Mouse (Mus musculus) gastrocnemius, adult 2 months (tissue): Measurements from ENCODE around the gene Fam219b. TPM values are rescaled to one million over a fixed set of nuclear protein-coding genes. Genes with fewer than 3 reads are reported as not detected.

Experiments
- DNase-seq: peaks from one replicate; pipeline ENCODE4 v3.0.0; 2022
- H3K27ac ChIP-seq: fragments of 200-600 bp; 2 replicates; pipeline ENCODE4 v1.8.1; 2022; ENCODE audit warnings: mild to moderate bottlenecking
- H3K4me3 ChIP-seq: fragments of 200-600 bp; 2 replicates; pipeline ENCODE4 v1.8.1; 2022; ENCODE audit warnings: mild to moderate bottlenecking, moderate library complexity
- CTCF ChIP-seq: fragments of 200-600 bp; IDR thresholded peaks from 2 replicates; pipeline ENCODE4 v1.8.1; 2022; ENCODE audit warnings: antibody characterized with exemption, mild to moderate bottlenecking, moderate library complexity
- intact Hi-C: fragments of 180-260 bp; cut with DNase I; formaldehyde crosslinking; loops from one replicate; pipeline ENCODE4 v1.15.1; 2025
- total RNA-seq, 2 experiments: library from RNA; stranded (reverse); gene quantifications; 2 replicates each; pipeline ENCODE4 v1.2.3; 2021

Fam219b gene
- total RNA-seq, 2 experiments from 2014 or later, result 5.9 TPM

DNA sequence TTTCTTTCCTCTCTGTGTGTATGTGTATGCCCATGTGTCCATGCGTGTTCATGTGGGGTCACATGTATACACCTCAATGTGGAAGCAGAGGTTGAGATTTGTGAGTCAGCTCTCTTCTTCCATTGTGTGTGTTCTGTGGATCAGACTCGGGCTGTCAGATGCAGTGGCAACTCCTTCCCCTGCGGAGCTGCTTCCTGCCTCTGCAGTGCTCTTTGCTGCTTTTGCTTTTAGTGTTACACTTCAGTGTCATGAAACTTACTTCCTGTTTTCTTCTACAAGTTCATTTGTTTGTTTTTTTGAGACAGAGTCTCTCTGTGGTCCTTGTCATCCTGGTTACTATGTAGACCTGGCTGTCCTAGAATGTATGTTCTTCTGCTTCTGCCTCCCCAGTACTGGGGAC lies 47.7 kb downstream of the Fam219b start:
- Histone ChIP-seq H3K4me3 (no peak overlapping the region), H3K27ac (no peak overlapping the region)
- DNase-seq, result no peak
- intact Hi-C loops, result no loop called here
- no peak for TF ChIP-seq CTCF

DNA sequence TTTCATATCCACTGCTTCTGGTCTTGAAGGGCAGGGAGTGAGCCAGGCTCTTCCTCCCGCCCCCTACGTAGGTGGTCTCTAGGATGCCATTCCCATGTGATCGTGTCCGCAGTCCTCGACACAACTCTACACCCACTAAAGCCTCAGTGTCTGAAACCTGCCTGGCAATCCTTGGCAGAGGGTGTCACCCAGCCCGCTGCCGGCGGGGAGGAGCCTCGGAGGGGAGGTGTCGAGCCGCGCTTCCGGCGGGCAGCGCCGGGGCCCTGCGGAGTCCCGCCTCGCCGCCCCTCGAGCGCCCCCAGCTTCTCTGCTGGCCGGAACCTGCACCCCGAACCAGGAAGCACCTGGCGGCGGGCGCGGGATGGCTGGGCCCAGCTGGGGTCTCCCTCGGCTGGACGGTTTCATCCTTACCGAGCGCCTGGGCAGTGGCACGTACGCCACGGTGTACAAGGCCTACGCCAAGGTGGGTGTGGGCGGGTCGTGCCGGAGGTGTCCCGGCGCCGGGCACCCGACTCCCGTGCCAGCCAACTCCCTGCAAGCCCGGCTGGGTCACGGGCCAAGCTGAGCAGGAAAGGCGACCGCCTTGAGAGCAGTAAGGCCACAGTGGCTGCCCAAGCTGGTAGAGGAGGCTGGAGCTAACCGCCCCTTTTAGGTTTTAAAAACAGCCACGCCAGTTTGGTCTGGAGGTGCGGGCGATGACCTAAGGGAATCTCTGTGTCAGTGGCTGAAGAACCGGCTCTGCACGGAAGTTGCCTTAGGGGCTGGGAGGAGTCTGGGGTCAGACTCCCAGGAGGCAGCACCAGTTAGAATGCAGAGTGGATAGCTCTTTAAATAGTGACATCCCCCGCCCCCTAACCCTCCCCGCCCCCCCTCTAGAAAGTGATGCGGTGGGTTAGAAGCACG lies 52.1 kb downstream of the Fam219b start, which contains the start of gene Ulk3:
TSS of gene Ulk3 (plus strand) at position 229 of the 903 bp plus-strand sequence.
- peak; percentile 90 for DNase-seq
- intact Hi-C loops, result loop anchor here (2.0 kb wide), 1 partner anchor 43 kb away; no protein-coding TSS in a partner anchor
- H3K4me3 ChIP-seq, result peak within 1 kb of the TSS; percentile 81
- TF ChIP-seq CTCF, result peak; percentile 51
- H3K27ac ChIP-seq, result peak within 1 kb of the TSS; percentile 90

DNA sequence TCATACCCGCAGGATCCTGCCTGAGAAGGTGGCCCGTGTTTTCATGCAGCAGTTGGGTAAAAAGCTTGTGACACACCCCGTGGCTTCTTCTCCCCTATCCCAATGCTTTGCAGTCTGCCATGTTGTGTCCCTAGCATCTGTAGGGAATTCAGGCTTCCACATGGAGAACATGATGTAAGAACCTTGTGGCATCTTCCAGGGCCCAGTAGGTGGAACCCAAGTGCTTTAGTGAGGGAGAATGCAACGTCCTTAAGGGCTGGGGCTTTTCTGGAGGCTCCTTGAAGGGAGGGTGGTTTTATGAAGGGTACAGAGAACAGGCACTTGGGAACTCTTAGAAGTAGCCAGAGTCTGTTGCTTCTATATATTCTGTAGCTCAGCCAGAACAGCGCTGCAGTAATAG lies 53.4 kb downstream of the Fam219b start:
- intact Hi-C loops, result no loop called here
- 0 out of 2 replicates have a peak, but pooled peaks have one; percentile 5 for TF ChIP-seq CTCF
- no peak for DNase-seq
- Histone ChIP-seq H3K27ac (no peak overlapping the region), H3K4me3 (no peak overlapping the region)

Other genes with a start within 250 kb of the Fam219b start
- 1 to 10 TPM; 7.8 to 8.1 TPM for gene Ppcdc, start 97.4 kb upstream of the Fam219b start, total RNA-seq
- gene Scamp5, start 69.5 kb upstream of the Fam219b start, total RNA-seq, result under 1 TPM; 0.82 to 0.95 TPM
- gene Rpp25, start 33.5 kb upstream of the Fam219b start, total RNA-seq, result not detected
- 1,000 to 10,000 TPM; 1,176 to 1,655 TPM for gene Cox5a, start 16.3 kb upstream of the Fam219b start, total RNA-seq
- 10 to 100 TPM; 67.6 to 97.7 TPM for gene Mpi, start 15.2 kb downstream of the Fam219b start, total RNA-seq
- gene Scamp2, start 23.4 kb downstream of the Fam219b start, total RNA-seq, result 10 to 100 TPM; 39.6 to 46.4 TPM
- gene Ulk3, start 51.9 kb downstream of the Fam219b start, total RNA-seq, result 1 to 10 TPM; 4.4 to 6.6 TPM
- gene Cplx3, start 68.8 kb downstream of the Fam219b start, total RNA-seq, result not detected
- not detected for gene Lman1l, start 83.2 kb downstream of the Fam219b start, total RNA-seq
- 10 to 100 TPM in 1 of 2 experiments, 1 to 10 TPM in 1; 7.1 to 14.0 TPM for gene Csk, start 116.1 kb downstream of the Fam219b start, total RNA-seq
- gene Cyp1a2, start 146.2 kb downstream of the Fam219b start, total RNA-seq, result not detected
- under 1 TPM; 0.36 to 0.53 TPM for gene Cyp1a1, start 150.4 kb downstream of the Fam219b start, total RNA-seq
- 1 to 10 TPM; 5.9 to 6.6 TPM for gene Edc3, start 171.0 kb downstream of the Fam219b start, total RNA-seq
- 10 to 100 TPM; 45.4 to 50.4 TPM for gene Clk3, start 228.3 kb downstream of the Fam219b start, total RNA-seq